Mouse (Mus musculus) forebrain, embryonic 16.5 days (tissue): ENCODE measurements around the gene C2cd5. TPM values are rescaled to one million over a fixed set of nuclear protein-coding genes. Genes with fewer than 3 reads are reported as not detected.

Experiments
- ATAC-seq: fragments of 200-750 bp; cut with Nextera tagmentation; 2 replicates; pipeline ENCODE4 v1.8.0; 2017; ENCODE audit warnings: mild to moderate bottlenecking, moderate library complexity
- H3K27ac ChIP-seq: fragments of 300-500 bp; sonication (generic); 2 replicates; pipeline ENCODE4 v1.5.1; 2014; ENCODE audit warnings: low read length, control low read depth
- H3K27me3 ChIP-seq: fragments of 300-500 bp; sonication (generic); replicated peaks from 2 replicates; pipeline ENCODE4 v1.6.1; 2014; ENCODE audit warnings: low read length; ENCODE audit not compliant: control insufficient read depth, insufficient read depth
- H3K36me3 ChIP-seq: fragments of 300-500 bp; sonication (generic); 2 replicates; pipeline ENCODE4 v1.6.1; 2014; ENCODE audit not compliant: control insufficient read depth, insufficient read depth
- H3K4me1 ChIP-seq: fragments of 300-500 bp; sonication (generic); replicated peaks from 2 replicates; pipeline ENCODE4 v1.6.1; 2014; ENCODE audit warnings: low read length; ENCODE audit not compliant: control insufficient read depth, insufficient read depth
- H3K4me2 ChIP-seq: fragments of 300-500 bp; sonication (generic); 2 replicates; pipeline ENCODE4 v1.6.1; 2014; ENCODE audit warnings: mild to moderate bottlenecking, low read length, control low read depth
- H3K4me3 ChIP-seq: fragments of 300-500 bp; sonication (generic); replicated peaks from 2 replicates; pipeline ENCODE4 v1.5.1; 2014; ENCODE audit warnings: mild to moderate bottlenecking, low read length, control low read depth
- H3K9ac ChIP-seq: fragments of 300-500 bp; sonication (generic); replicated peaks from 2 replicates; pipeline ENCODE4 v1.6.1; 2014; ENCODE audit warnings: low read depth, low read length, control low read depth
- H3K9me3 ChIP-seq: fragments of 300-500 bp; sonication (generic); 2 replicates; pipeline ENCODE4 v1.6.1; 2016; ENCODE audit warnings: low read length; ENCODE audit not compliant: control insufficient read depth
- WGBS: fragments of 180-500 bp; shearing (Covaris S2); extraction: QIAGEN DNeasy Blood & Tissue Kit; methylation state at CpG from one replicate; pipeline ENCODE4 v1.1.7; 2014; 5-methylcytosine and 5-hydroxymethylcytosine counted together
- polyA plus RNA-seq: library from polyadenylated mRNA; unstranded; fragments of >200 nt; fragmentation: Nextera tagmentation; extraction: Ambion mirVana; gene quantifications from 2 replicates; pipeline ENCODE4 v1.2.1, GENCODE M21; 2015

Gene C2cd5
- polyA plus RNA-seq, 1 experiment from 2014 or later, result 53.4 TPM

GRCm38 (mm10) chr6:142964076-142964530 lies 135.8 kb downstream of the C2cd5 start, which contains the start of gene St8sia1:
Gene St8sia1 (minus strand): TSS chr6:142964452.
- Histone ChIP-seq H3K9ac (peak within 1 kb of the TSS; percentile 94), H3K27ac (peak within 1 kb of the TSS; percentile 99), H3K36me3 (no peaks in the 10 kb centered on the region), H3K27me3 (no peaks in the 10 kb centered on the region), H3K9me3 (no peaks in the 10 kb centered on the region), H3K4me2 (peak within 1 kb of the TSS; percentile 63), H3K4me1 (peaks cover 21% of the 10 kb centered on the region), H3K4me3 (peak within 1 kb of the TSS; percentile 83)
- 1% methylated on average over 44 of the region's 45 CpGs for WGBS
- ATAC-seq, result peak; percentile 61

- Histone ChIP-seq H3K27me3 (no peaks in the 10 kb centered on the region), H3K9ac (peak overlapping the region; percentile 94), H3K4me1 (peaks cover 21% of the 10 kb centered on the region), H3K36me3 (no peaks in the 10 kb centered on the region), H3K4me3 (peak overlapping the region; percentile 83), H3K27ac (peak overlapping the region; percentile 99), H3K9me3 (no peaks in the 10 kb centered on the region), H3K4me2 (peak overlapping the region; percentile 63)
- 20% methylated on average over 30 of the region's 30 CpGs for WGBS
- no peak for ATAC-seq
Observed at GRCm38 (mm10) chr6:142963480-142964075, 136.4 kb downstream of the C2cd5 start.

GRCm38 (mm10) chr6:142962881-142963280 lies 137.1 kb downstream of the C2cd5 start:
- no peaks in the 10 kb centered on the region for H3K27me3 ChIP-seq
- 92% methylated on average over 14 of the region's 14 CpGs for WGBS
- H3K27ac ChIP-seq, result no peak overlapping the region
- no peak overlapping the region for H3K9ac ChIP-seq
- no peak for ATAC-seq
- peak overlapping the region; percentile 83 for H3K4me3 ChIP-seq
- no peaks in the 10 kb centered on the region for H3K9me3 ChIP-seq
- peaks cover 21% of the 10 kb centered on the region for H3K4me1 ChIP-seq
- H3K4me2 ChIP-seq, result peak overlapping the region; percentile 63
- no peaks in the 10 kb centered on the region for H3K36me3 ChIP-seq

GRCm38 (mm10) chr6:142962476-142962875 lies 137.5 kb downstream of the C2cd5 start:
- Histone ChIP-seq H3K36me3 (no peaks in the 10 kb centered on the region), H3K27ac (no peak overlapping the region), H3K4me2 (peak overlapping the region; percentile 63), H3K27me3 (no peaks in the 10 kb centered on the region), H3K4me3 (peak overlapping the region; percentile 83), H3K4me1 (peaks cover 21% of the 10 kb centered on the region), H3K9me3 (no peaks in the 10 kb centered on the region), H3K9ac (no peak overlapping the region)
- ATAC-seq, result no peak
- WGBS, result 76% methylated on average over 10 of the region's 10 CpGs

DNA sequence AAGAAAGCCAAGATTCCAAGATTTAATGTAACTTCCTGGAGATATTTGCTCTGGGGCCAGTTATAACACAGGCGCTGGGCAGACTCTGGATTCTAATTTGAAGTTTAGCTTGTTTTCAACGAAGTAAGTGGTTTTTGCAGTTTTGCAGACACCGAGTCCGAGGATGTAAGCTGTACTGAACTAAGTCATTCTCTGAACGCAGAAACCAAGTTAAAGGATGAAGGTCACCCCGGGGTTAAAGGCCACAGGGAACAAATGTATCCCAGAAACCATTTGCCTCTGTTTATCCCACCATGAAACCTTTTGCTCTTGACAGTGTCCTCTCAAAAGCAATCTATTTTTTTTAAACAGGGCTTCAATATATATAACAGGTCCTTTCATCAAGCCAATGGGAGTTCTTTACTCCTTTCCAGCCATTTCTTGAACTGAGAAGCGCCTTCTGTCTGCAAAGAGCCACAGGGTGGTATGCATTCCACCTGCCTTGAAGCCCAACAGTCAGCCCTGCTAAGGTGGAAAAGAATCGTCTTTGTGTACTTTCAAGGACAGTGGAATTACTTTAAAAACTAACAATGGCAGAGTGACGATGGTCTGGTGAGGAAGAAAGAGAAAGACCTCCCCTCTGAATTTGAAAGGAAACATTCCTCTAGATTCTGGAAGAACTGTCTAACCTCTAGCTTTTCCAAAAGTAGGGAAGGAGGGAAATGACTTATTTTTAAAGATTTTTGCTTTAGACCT lies 138.1 kb downstream of the C2cd5 start:
- Histone ChIP-seq H3K9me3 (no peaks in the 10 kb centered on the region), H3K9ac (no peak overlapping the region), H3K4me3 (peak overlapping the region; percentile 83), H3K27ac (no peak overlapping the region), H3K4me2 (peak overlapping the region; percentile 63), H3K27me3 (no peaks in the 10 kb centered on the region), H3K4me1 (peaks cover 21% of the 10 kb centered on the region), H3K36me3 (no peaks in the 10 kb centered on the region)
- no peak for ATAC-seq
- 75% methylated on average over 9 of the region's 9 CpGs for WGBS

Other genes starting within 250 kb of the C2cd5 start
- 6.4 and 6.7 TPM in 2 replicates for gene St8sia1, start 135.7 kb downstream of the C2cd5 start, polyA plus RNA-seq
- gene Etnk1, start 67.1 kb upstream of the C2cd5 start, polyA plus RNA-seq, result 38.1 and 40.4 TPM in 2 replicates